Mouse (Mus musculus) cerebellum, adult 9-10 months (tissue): ENCODE measurements at regions not wholly inside any gene's neighbourhood (a gene's known extent, or its start where the extent isn't known, plus 50 kb on each side); places are given as distances from the start of the nearest gene placed in this dataset.
"Not testable (repeated sequence)": the region's sequence is repeated elsewhere in the genome, so short reads cannot be mapped to it uniquely, and the experiment has no call there.

Experiments used
- DNase-seq: peaks from one replicate; pipeline ENCODE4 v3.0.0; 2022

- DNase-seq: no peak
These were observed 258.9 kb upstream of the Tmpo start for GRCm38 (mm10) chr10:91440051-91440450.

- no peak for DNase-seq
These were observed 256.8 kb upstream of the Tmpo start for GRCm38 (mm10) chr10:91437917-91438316.

- DNase-seq: no peak
These were observed 255.0 kb upstream of the Tmpo start for GRCm38 (mm10) chr10:91436091-91436569.

GRCm38 (mm10) chr10:91430281-91430680 is 249.2 kb upstream of the Tmpo start:
- DNase-seq: no peak

- DNase-seq: no peak
These were observed 245.5 kb upstream of the Tmpo start for GRCm38 (mm10) chr10:91426584-91426983.

GRCm38 (mm10) chr10:91425625-91426385 is 244.7 kb upstream of the Tmpo start:
- not testable (repeated sequence) for DNase-seq

GRCm38 (mm10) chr10:91424786-91425185 is 243.7 kb upstream of the Tmpo start:
- no peak for DNase-seq

- peak; percentile 28 for DNase-seq
These were observed 206.1 kb upstream of the Tmpo start for GRCm38 (mm10) chr10:91387255-91387654.

GRCm38 (mm10) chr10:91384372-91384771 is 203.3 kb upstream of the Tmpo start:
- DNase-seq: peak; percentile 27

- DNase-seq: no peak
These were observed 195.6 kb upstream of the Tmpo start for GRCm38 (mm10) chr10:91376683-91377082.

- no peak for DNase-seq
These were observed 186.4 kb upstream of the Tmpo start for GRCm38 (mm10) chr10:91367488-91367887.

GRCm38 (mm10) chr10:91362587-91362986 is 181.5 kb upstream of the Tmpo start:
- no peak for DNase-seq

- DNase-seq: no peak
These were observed 180.5 kb upstream of the Tmpo start for GRCm38 (mm10) chr10:91361621-91362020.

- DNase-seq: no peak
These were observed 164.3 kb upstream of the Tmpo start for GRCm38 (mm10) chr10:91345465-91345864.

- no peak for DNase-seq
These were observed 161.0 kb upstream of the Tmpo start for GRCm38 (mm10) chr10:91342083-91342482.

GRCm38 (mm10) chr10:91339361-91339760 is 158.2 kb upstream of the Tmpo start:
- DNase-seq: no peak

- DNase-seq: no peak
These were observed 145.7 kb upstream of the Tmpo start for GRCm38 (mm10) chr10:91326661-91327312.

GRCm38 (mm10) chr10:91326144-91326655 is 145.1 kb upstream of the Tmpo start:
- DNase-seq: no peak

- no peak for DNase-seq
These were observed 140.1 kb upstream of the Tmpo start for GRCm38 (mm10) chr10:91321226-91321625.

GRCm38 (mm10) chr10:91319442-91320112 is 138.5 kb upstream of the Tmpo start:
- no peak for DNase-seq

- no peak for DNase-seq
These were observed 133.3 kb upstream of the Tmpo start for GRCm38 (mm10) chr10:91314441-91314840.

- no peak for DNase-seq
These were observed 132.2 kb upstream of the Tmpo start for GRCm38 (mm10) chr10:91313316-91313715.

- DNase-seq: no peak
These were observed 131.8 kb upstream of the Tmpo start for GRCm38 (mm10) chr10:91312913-91313312.

GRCm38 (mm10) chr10:91300067-91300466 is 119.0 kb upstream of the Tmpo start:
- DNase-seq: no peak
